Mouse (Mus musculus) heart, embryonic 15.5 days (tissue): ENCODE data around the gene Amph. TPM values are rescaled to one million over a fixed set of nuclear protein-coding genes. Genes with fewer than 3 reads are reported as not detected.
"Not testable (repeated sequence)": the region's sequence is repeated elsewhere in the genome, so short reads cannot be mapped to it uniquely, and the experiment has no call there.

ENCODE experiments used
- ATAC-seq: fragments of 200-750 bp; cut with Nextera tagmentation; replicated peaks from 2 replicates; pipeline ENCODE4 v1.8.0; 2017; ENCODE audit warnings: low read depth, moderate TSS enrichment; ENCODE audit not compliant: insufficient number of reproducible peaks, insufficient read depth, low FRiP score
- H3K27ac ChIP-seq: fragments of 300-500 bp; sonication (generic); 2 replicates; pipeline ENCODE4 v1.5.1; 2015; ENCODE audit warnings: mild to moderate bottlenecking, inconsistent platforms
- H3K27me3 ChIP-seq: fragments of 300-500 bp; sonication (generic); 2 replicates; pipeline ENCODE4 v1.6.1; 2015; ENCODE audit warnings: inconsistent platforms
- H3K36me3 ChIP-seq: fragments of 300-500 bp; sonication (generic); 2 replicates; pipeline ENCODE4 v1.6.1; 2015; ENCODE audit warnings: mild to moderate bottlenecking, inconsistent platforms
- H3K4me1 ChIP-seq: fragments of 300-500 bp; sonication (generic); replicated peaks from 2 replicates; pipeline ENCODE4 v1.6.1; 2015; ENCODE audit warnings: inconsistent platforms
- H3K4me2 ChIP-seq: fragments of 300-500 bp; sonication (generic); 2 replicates; pipeline ENCODE4 v1.6.1; 2015; ENCODE audit warnings: inconsistent platforms, mild to moderate bottlenecking, moderate library complexity
- H3K4me3 ChIP-seq: fragments of 300-500 bp; sonication (generic); 2 replicates; pipeline ENCODE4 v1.5.1; 2015; ENCODE audit warnings: mild to moderate bottlenecking, inconsistent platforms
- H3K9ac ChIP-seq: fragments of 300-500 bp; sonication (generic); 2 replicates; pipeline ENCODE4 v1.6.1; 2015; ENCODE audit warnings: mild to moderate bottlenecking, inconsistent platforms
- H3K9me3 ChIP-seq: fragments of 300-500 bp; sonication (generic); replicated peaks from 2 replicates; pipeline ENCODE4 v1.6.1; 2016; ENCODE audit warnings: inconsistent platforms
- WGBS: fragments of 180-500 bp; shearing (Covaris S2); methylation state at CpG from one replicate; pipeline ENCODE4 v1.1.7; 2015; ENCODE audit warnings: mixed read lengths; 5-methylcytosine and 5-hydroxymethylcytosine counted together
- polyA plus RNA-seq: library from polyadenylated mRNA; unstranded; fragments of >200 nt; fragmentation: Nextera tagmentation; extraction: Ambion mirVana; gene quantifications from 2 replicates; pipeline ENCODE4 v1.2.1, GENCODE M21; 2015

Amph gene
- polyA plus RNA-seq, 1 experiment from 2014 or later, result 0.33 TPM

- no peak overlapping the region for H3K9ac ChIP-seq
- no peak overlapping the region for H3K4me3 ChIP-seq
- no peaks in the 10 kb centered on the region for H3K4me1 ChIP-seq
- 62% methylated on average over 3 of the region's 3 CpGs for WGBS
- no peak for ATAC-seq
- H3K4me2 ChIP-seq, result no peak overlapping the region
- H3K36me3 ChIP-seq, result no peaks in the 10 kb centered on the region
- no peak overlapping the region for H3K27ac ChIP-seq
- H3K9me3 ChIP-seq, result no peaks in the 10 kb centered on the region
- no peaks in the 10 kb centered on the region for H3K27me3 ChIP-seq
Observed at GRCm38 (mm10) chr13:19109331-19109730, 161.3 kb downstream of the Amph start.

- H3K9ac ChIP-seq, result no peak overlapping the region
- ATAC-seq, result no peak
- H3K27me3 ChIP-seq, result no peaks in the 10 kb centered on the region
- no peaks in the 10 kb centered on the region for H3K9me3 ChIP-seq
- H3K36me3 ChIP-seq, result no peaks in the 10 kb centered on the region
- no peaks in the 10 kb centered on the region for H3K4me1 ChIP-seq
- WGBS, result 80% methylated on average over 14 of the region's 14 CpGs
- H3K4me2 ChIP-seq, result no peak overlapping the region
- no peak overlapping the region for H3K27ac ChIP-seq
- H3K4me3 ChIP-seq, result no peak overlapping the region
Observed at GRCm38 (mm10) chr13:19113034-19113922, 165.3 kb downstream of the Amph start.

GRCm38 (mm10) chr13:19114761-19115160 lies 166.8 kb downstream of the Amph start:
- H3K36me3 ChIP-seq, H3K27me3 ChIP-seq, H3K4me1 ChIP-seq, H3K4me2 ChIP-seq, H3K9ac ChIP-seq, ATAC-seq, H3K9me3 ChIP-seq, H3K4me3 ChIP-seq, H3K27ac ChIP-seq: not testable (repeated sequence)
- WGBS, result 90% methylated on average over 9 of the region's 9 CpGs

- WGBS, result 53% methylated on average over 5 of the region's 5 CpGs
- ATAC-seq, result no peak
Observed at GRCm38 (mm10) chr13:19126912-19127552, 179.0 kb downstream of the Amph start.

GRCm38 (mm10) chr13:19133833-19134232 lies 185.8 kb downstream of the Amph start:
- Histone ChIP-seq H3K4me1 (no peaks in the 10 kb centered on the region), H3K36me3 (no peaks in the 10 kb centered on the region), H3K4me3 (no peak overlapping the region), H3K27ac (no peak overlapping the region), H3K9ac (no peak overlapping the region), H3K4me2 (no peak overlapping the region), H3K9me3 (no peaks in the 10 kb centered on the region), H3K27me3 (no peaks in the 10 kb centered on the region)
- no peak for ATAC-seq
- WGBS, result 25% methylated on average over 4 of the region's 4 CpGs

More at GRCm38 (mm10) chr13:19126912-19127552, 179.0 kb downstream of the Amph start:
- no peak overlapping the region for H3K4me2 ChIP-seq
- H3K27ac ChIP-seq, result no peak overlapping the region
- H3K4me3 ChIP-seq, result no peak overlapping the region
- H3K4me1 ChIP-seq, result no peaks in the 10 kb centered on the region
- H3K27me3 ChIP-seq, result no peaks in the 10 kb centered on the region
- no peak overlapping the region for H3K9ac ChIP-seq
- H3K36me3 ChIP-seq, result no peaks in the 10 kb centered on the region
- H3K9me3 ChIP-seq, result no peaks in the 10 kb centered on the region

- no peak for ATAC-seq
- Histone ChIP-seq H3K27ac (no peak overlapping the region), H3K4me1 (no peaks in the 10 kb centered on the region), H3K9ac (no peak overlapping the region), H3K27me3 (no peaks in the 10 kb centered on the region), H3K4me2 (no peak overlapping the region), H3K9me3 (no peaks in the 10 kb centered on the region), H3K36me3 (no peaks in the 10 kb centered on the region), H3K4me3 (no peak overlapping the region)
- WGBS, result 64% methylated on average over 7 of the region's 7 CpGs
Observed at GRCm38 (mm10) chr13:19137212-19137611, 189.2 kb downstream of the Amph start.

GRCm38 (mm10) chr13:19137932-19138331 lies 189.9 kb downstream of the Amph start:
- Histone ChIP-seq H3K27ac (no peak overlapping the region), H3K4me1 (no peaks in the 10 kb centered on the region), H3K4me2 (no peak overlapping the region), H3K9me3 (no peaks in the 10 kb centered on the region), H3K27me3 (no peaks in the 10 kb centered on the region), H3K36me3 (no peaks in the 10 kb centered on the region), H3K9ac (no peak overlapping the region), H3K4me3 (no peak overlapping the region)
- 54% methylated on average over 5 of the region's 5 CpGs for WGBS
- ATAC-seq, result no peak

GRCm38 (mm10) chr13:19138550-19138949 lies 190.5 kb downstream of the Amph start:
- H3K9me3 ChIP-seq, result no peaks in the 10 kb centered on the region
- 88% methylated on average over 2 of the region's 2 CpGs for WGBS

GRCm38 (mm10) chr13:19139104-19139503 lies 191.1 kb downstream of the Amph start:
- Histone ChIP-seq H3K4me2 (no peak overlapping the region), H3K27ac (no peak overlapping the region), H3K4me3 (no peak overlapping the region), H3K9ac (no peak overlapping the region), H3K36me3 (no peaks in the 10 kb centered on the region), H3K4me1 (no peaks in the 10 kb centered on the region), H3K27me3 (no peaks in the 10 kb centered on the region), H3K9me3 (no peaks in the 10 kb centered on the region)
- WGBS, result 74% methylated on average over 7 of the region's 7 CpGs
- no peak for ATAC-seq

More at GRCm38 (mm10) chr13:19138550-19138949, 190.5 kb downstream of the Amph start:
- H3K36me3 ChIP-seq, result no peaks in the 10 kb centered on the region
- H3K4me1 ChIP-seq, result no peaks in the 10 kb centered on the region
- no peak overlapping the region for H3K9ac ChIP-seq
- no peaks in the 10 kb centered on the region for H3K27me3 ChIP-seq
- H3K4me2 ChIP-seq, result no peak overlapping the region
- ATAC-seq, result no peak
- no peak overlapping the region for H3K4me3 ChIP-seq
- no peak overlapping the region for H3K27ac ChIP-seq

GRCm38 (mm10) chr13:19139771-19140170 lies 191.8 kb downstream of the Amph start:
- no peak overlapping the region for H3K9ac ChIP-seq
- no peaks in the 10 kb centered on the region for H3K4me1 ChIP-seq
- no peak for ATAC-seq
- no peaks in the 10 kb centered on the region for H3K27me3 ChIP-seq
- H3K4me2 ChIP-seq, result no peak overlapping the region
- H3K4me3 ChIP-seq, result no peak overlapping the region
- H3K9me3 ChIP-seq, result no peaks in the 10 kb centered on the region
- 55% methylated on average over 1 of the region's 1 CpGs for WGBS
- no peaks in the 10 kb centered on the region for H3K36me3 ChIP-seq
- H3K27ac ChIP-seq, result no peak overlapping the region

GRCm38 (mm10) chr13:19143766-19144165 lies 195.8 kb downstream of the Amph start:
- Histone ChIP-seq H3K4me1 (no peaks in the 10 kb centered on the region), H3K27me3 (no peaks in the 10 kb centered on the region), H3K36me3 (no peaks in the 10 kb centered on the region), H3K27ac (no peak overlapping the region), H3K9me3 (no peaks in the 10 kb centered on the region), H3K4me3 (no peak overlapping the region), H3K4me2 (no peak overlapping the region), H3K9ac (no peak overlapping the region)
- no peak for ATAC-seq
- 84% methylated on average over 3 of the region's 3 CpGs for WGBS
